ENCODE assay signal across 12 mouse cellular contexts in genomic region chr8:8819233-8819931, GRCm38 (mm10).
DNase-seq lines count a peak whose midpoint lies in the region; ATAC-seq and TF ChIP-seq lines count a peak whose summit lies in the region.
"Had no signal": no experiment of that assay in that cellular context is flagged by ENCODE, and none has a peak within 500 bp of the region (broad histone marks: within the 10 kb centered on the region; RNA-seq: fewer than 3 reads in every experiment).

No protein-coding gene starts in this region.

- no peak for TF ChIP-seq CTCF in left cerebral cortex, adult 2 months (IDR thresholded peaks at IDR 0.05)

- H3K27ac ChIP-seq in left cerebral cortex, adult 2 months: no peak overlapping the region
- H3K27ac ChIP-seq: forebrain, embryonic 13.5 days; liver, embryonic 14.5 days had no signal

- H3K4me3 ChIP-seq in left cerebral cortex, adult 2 months: no peak overlapping the region
- H3K4me3 ChIP-seq: forebrain, embryonic 13.5 days had no signal

- peak; percentile 37 for DNase-seq in adrenal gland, adult 2 months
- no peak for DNase-seq in adrenal gland, adult 18-20 months (ENCODE audit: low spot score in 2 of 2)
- peak; percentile 20 for DNase-seq in adrenal gland, postnatal 10 days
- DNase-seq in heart, postnatal 14 days: peak; percentile 21 to 29
- DNase-seq in kidney, postnatal 36 days: peak; percentile 65 to 73
- no peak for DNase-seq in natural killer cell, adult 2 months (ENCODE audit: low spot score in 2 of 2)
- no peak for DNase-seq in left cerebral cortex, adult 2 months (ENCODE audit: extremely low spot score in 1 of 2, low spot score in 2 of 2)
- DNase-seq: cerebellum, adult 11-12 months had no signal

- intact Hi-C loops in heart, postnatal 14 days (cut with DNase I): loop anchor here (5.0 kb wide), 2 partner anchors 47 to 157 kb away; partner anchors contain the start of gene Efnb2
- intact Hi-C loops in left cerebral cortex, adult 2 months (cut with DNase I): no loop called here

- no peak for ATAC-seq in megakaryocyte, adult 5-6 weeks (ENCODE audit: poor library complexity, severe bottlenecking)
- ATAC-seq: forebrain, embryonic 13.5 days; intestine, embryonic 16.5 days had no signal

Comparison
In these comparisons a context has a peak if more than half of its experiments do, and no peak if none do; other contexts are left out.
1. DNase-seq: peak in adrenal gland, adult 2 months (single experiment), adrenal gland, postnatal 10 days (single experiment), heart, postnatal 14 days (2 of 2) and kidney, postnatal 36 days (2 of 2); none in adrenal gland, adult 18-20 months (0 of 2), natural killer cell, adult 2 months (0 of 2) and left cerebral cortex, adult 2 months (0 of 2).